Mouse (Mus musculus): ENCODE measurements around the gene Opn3. TPM values are rescaled to one million over a fixed set of nuclear protein-coding genes. Genes with fewer than 3 reads are reported as not detected.
A peak's percentile ranks its signal among the peaks of the same experiment; 100 is the strongest.

Opn3 gene
- 7.0 and 8.6 TPM in 2 replicates for polyA plus RNA-seq (2015; fragmentation: Nextera tagmentation; extraction: Ambion mirVana)

GRCm38 (mm10) chr1:175692246-175692996 lies at the start of gene Opn3, which contains the start of gene Chml:
Opn3 (minus strand) TSS chr1:175692776.
Chml (minus strand) TSS chr1:175692901.
- ATAC-seq (replicated peaks) = peak; percentile 97

GRCm38 (mm10) chr1:175725771-175726170 lies 33.2 kb upstream of the Opn3 start:
- Histone ChIP-seq H3K27me3 (replicated peaks) (no peaks in the 10 kb centered on the region), H3K4me3 (no peak overlapping the region), H3K9ac (no peak overlapping the region), H3K4me2 (no peak overlapping the region), H3K27ac (no peak overlapping the region), H3K4me1 (no peaks in the 10 kb centered on the region), H3K9me3 (no peaks in the 10 kb centered on the region), H3K36me3 (replicated peaks) (no peaks in the 10 kb centered on the region)
- ATAC-seq (replicated peaks) = no peak
- 45% methylated on average over 7 of the region's 7 CpGs for WGBS

More at GRCm38 (mm10) chr1:175692246-175692996, at the start of gene Opn3, which contains the start of gene Chml:
- peak within 1 kb of the TSS; percentile 75 for H3K4me3 ChIP-seq
- H3K4me2 ChIP-seq = peak within 1 kb of the TSS; percentile 86
- no peaks in the 10 kb centered on the region for H3K27me3 ChIP-seq (replicated peaks)
- peaks cover 30% of the 10 kb centered on the region for H3K4me1 ChIP-seq
- no peaks in the 10 kb centered on the region for H3K9me3 ChIP-seq
- under 1% methylated on average over 57 of the region's 73 CpGs for WGBS
- H3K27ac ChIP-seq = peak within 1 kb of the TSS; percentile 92
- 0 out of 2 replicates have a peak, but pooled peaks cover 5% of the 10 kb centered on the region for H3K36me3 ChIP-seq (replicated peaks)
- H3K9ac ChIP-seq = peak within 1 kb of the TSS; percentile 91

GRCm38 (mm10) chr1:175716832-175717231 lies 24.3 kb upstream of the Opn3 start:
- Histone ChIP-seq H3K27me3 (replicated peaks) (no peaks in the 10 kb centered on the region), H3K27ac (no peak overlapping the region), H3K4me3 (no peak overlapping the region), H3K4me2 (no peak overlapping the region), H3K36me3 (replicated peaks) (no peaks in the 10 kb centered on the region), H3K9me3 (no peaks in the 10 kb centered on the region), H3K4me1 (no peaks in the 10 kb centered on the region), H3K9ac (no peak overlapping the region)
- WGBS = 94% methylated on average over 9 of the region's 9 CpGs
- no peak for ATAC-seq (replicated peaks)

- WGBS = 75% methylated on average over 11 of the region's 11 CpGs
- H3K27me3 ChIP-seq (replicated peaks) = no peaks in the 10 kb centered on the region
- ATAC-seq (replicated peaks) = no peak
- no peaks in the 10 kb centered on the region for H3K4me1 ChIP-seq
- no peak overlapping the region for H3K4me2 ChIP-seq
- H3K9ac ChIP-seq = no peak overlapping the region
- no peak overlapping the region for H3K4me3 ChIP-seq
- no peaks in the 10 kb centered on the region for H3K36me3 ChIP-seq (replicated peaks)
- no peaks in the 10 kb centered on the region for H3K9me3 ChIP-seq
- no peak overlapping the region for H3K27ac ChIP-seq
These were observed 19.8 kb upstream of the Opn3 start for GRCm38 (mm10) chr1:175712338-175712909.

- Histone ChIP-seq H3K4me2 (no peak overlapping the region), H3K27ac (no peak overlapping the region), H3K9me3 (no peaks in the 10 kb centered on the region), H3K9ac (no peak overlapping the region), H3K27me3 (replicated peaks) (no peaks in the 10 kb centered on the region), H3K4me3 (no peak overlapping the region), H3K36me3 (replicated peaks) (no peaks in the 10 kb centered on the region), H3K4me1 (no peaks in the 10 kb centered on the region)
- ATAC-seq (replicated peaks) = no peak
These were observed 15.4 kb upstream of the Opn3 start for GRCm38 (mm10) chr1:175708013-175708412.

GRCm38 (mm10) chr1:175707599-175707998 lies 15.0 kb upstream of the Opn3 start:
- Histone ChIP-seq H3K9me3 (no peaks in the 10 kb centered on the region), H3K4me2 (no peak overlapping the region), H3K4me1 (no peaks in the 10 kb centered on the region), H3K9ac (no peak overlapping the region), H3K27ac (no peak overlapping the region), H3K4me3 (no peak overlapping the region), H3K36me3 (replicated peaks) (no peaks in the 10 kb centered on the region), H3K27me3 (replicated peaks) (no peaks in the 10 kb centered on the region)
- no peak for ATAC-seq (replicated peaks)
- 81% methylated on average over 5 of the region's 5 CpGs for WGBS

GRCm38 (mm10) chr1:175701145-175701544 lies 8.6 kb upstream of the Opn3 start:
- WGBS = 86% methylated on average over 4 of the region's 4 CpGs

GRCm38 (mm10) chr1:175699796-175700195 lies 7.2 kb upstream of the Opn3 start:
- ATAC-seq (replicated peaks) = no peak
- no peaks in the 10 kb centered on the region for H3K27me3 ChIP-seq (replicated peaks)
- no peak overlapping the region for H3K4me2 ChIP-seq
- H3K4me1 ChIP-seq = no peaks in the 10 kb centered on the region
- WGBS = 40% methylated on average over 4 of the region's 4 CpGs
- H3K9me3 ChIP-seq = no peaks in the 10 kb centered on the region
- no peak overlapping the region for H3K27ac ChIP-seq
- no peak overlapping the region for H3K4me3 ChIP-seq
- H3K9ac ChIP-seq = no peak overlapping the region
- H3K36me3 ChIP-seq (replicated peaks) = no peaks in the 10 kb centered on the region

More at GRCm38 (mm10) chr1:175701145-175701544, 8.6 kb upstream of the Opn3 start:
- no peaks in the 10 kb centered on the region for H3K36me3 ChIP-seq (replicated peaks)
- H3K4me3 ChIP-seq = no peak overlapping the region
- no peak overlapping the region for H3K27ac ChIP-seq
- no peak overlapping the region for H3K9ac ChIP-seq
- no peaks in the 10 kb centered on the region for H3K9me3 ChIP-seq
- no peaks in the 10 kb centered on the region for H3K27me3 ChIP-seq (replicated peaks)
- ATAC-seq (replicated peaks) = no peak
- H3K4me2 ChIP-seq = no peak overlapping the region
- H3K4me1 ChIP-seq = no peaks in the 10 kb centered on the region

GRCm38 (mm10) chr1:175699375-175699774 lies 6.8 kb upstream of the Opn3 start:
- Histone ChIP-seq H3K36me3 (replicated peaks) (no peaks in the 10 kb centered on the region), H3K4me3 (no peak overlapping the region), H3K4me1 (no peaks in the 10 kb centered on the region), H3K4me2 (no peak overlapping the region), H3K9me3 (no peaks in the 10 kb centered on the region), H3K9ac (no peak overlapping the region), H3K27ac (no peak overlapping the region), H3K27me3 (replicated peaks) (no peaks in the 10 kb centered on the region)
- no peak for ATAC-seq (replicated peaks)
- WGBS = 63% methylated on average over 3 of the region's 3 CpGs

- no peak within 1 kb of the TSS for H3K4me2 ChIP-seq
- WGBS = 77% methylated on average over 1 of the region's 1 CpGs
- no peaks in the 10 kb centered on the region for H3K9me3 ChIP-seq
- ATAC-seq (replicated peaks) = no peak
- H3K27ac ChIP-seq = no peak within 1 kb of the TSS
- no peak within 1 kb of the TSS for H3K4me3 ChIP-seq
- H3K36me3 ChIP-seq (replicated peaks) = no peaks in the 10 kb centered on the region
- H3K9ac ChIP-seq = no peak within 1 kb of the TSS
- H3K27me3 ChIP-seq (replicated peaks) = no peaks in the 10 kb centered on the region
- peaks cover 3% of the 10 kb centered on the region; the same call in 1 of the 2 replicates for H3K4me1 ChIP-seq
These were observed 5.7 kb upstream of the Opn3 start, which contains the start of gene Wdr64 for GRCm38 (mm10) chr1:175698293-175698692. Wdr64 (plus strand) TSS chr1:175698593.

- Histone ChIP-seq H3K4me1 (peaks cover 30% of the 10 kb centered on the region), H3K4me3 (peak overlapping the region; percentile 75), H3K27me3 (replicated peaks) (no peaks in the 10 kb centered on the region), H3K9me3 (no peaks in the 10 kb centered on the region), H3K36me3 (replicated peaks) (no peaks in the 10 kb centered on the region), H3K27ac (peak overlapping the region; percentile 92), H3K9ac (no peak overlapping the region), H3K4me2 (peak overlapping the region; percentile 86)
- peak; percentile 1 for ATAC-seq (replicated peaks)
- 44% methylated on average over 12 of the region's 12 CpGs for WGBS
These were observed 919 bp upstream of the Opn3 start for GRCm38 (mm10) chr1:175693429-175693960.

- H3K36me3 ChIP-seq (replicated peaks) = no peaks in the 10 kb centered on the region
- H3K4me2 ChIP-seq = peak overlapping the region; percentile 86
- WGBS = under 1% methylated on average over 17 of the region's 17 CpGs
- peak overlapping the region; percentile 75 for H3K4me3 ChIP-seq
- H3K9me3 ChIP-seq = no peaks in the 10 kb centered on the region
- ATAC-seq (replicated peaks) = no peak; the same call in 1 of the 2 replicates
- H3K27me3 ChIP-seq (replicated peaks) = no peaks in the 10 kb centered on the region
- no peak overlapping the region for H3K9ac ChIP-seq
- H3K27ac ChIP-seq = peak overlapping the region; percentile 92
- peaks cover 30% of the 10 kb centered on the region for H3K4me1 ChIP-seq
These were observed 403 bp upstream of the Opn3 start for GRCm38 (mm10) chr1:175692997-175693361.

Data from midbrain, embryonic 15.5 days (tissue).